Mouse (Mus musculus): Measurements from ENCODE around the gene Spint3.

Gene Spint3

GRCm38 (mm10) chr2:164549963-164550894 lies 23.0 kb downstream of the Spint3 start:
- no peak for DNase-seq

DNA sequence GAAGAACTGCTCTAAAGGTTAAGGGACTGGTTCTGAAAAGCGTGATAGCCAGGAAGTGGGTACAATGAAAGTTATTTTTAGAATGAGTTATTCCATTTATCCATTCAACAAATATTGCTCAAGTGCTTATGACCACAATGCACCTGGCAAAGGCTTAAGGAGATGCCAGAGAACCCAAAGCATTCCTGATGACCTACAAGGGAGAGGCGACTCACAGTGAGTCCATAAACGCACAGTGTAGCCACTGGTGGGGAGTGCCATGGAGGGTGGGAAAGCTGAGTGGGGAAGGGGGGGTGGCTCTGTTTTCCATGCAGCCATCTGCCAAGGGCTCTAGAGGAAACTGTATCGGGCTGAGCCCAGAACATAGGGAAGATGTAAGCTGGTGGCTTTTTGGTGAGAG lies 23.9 kb downstream of the Spint3 start:
- peak; percentile 43 for DNase-seq

DNA sequence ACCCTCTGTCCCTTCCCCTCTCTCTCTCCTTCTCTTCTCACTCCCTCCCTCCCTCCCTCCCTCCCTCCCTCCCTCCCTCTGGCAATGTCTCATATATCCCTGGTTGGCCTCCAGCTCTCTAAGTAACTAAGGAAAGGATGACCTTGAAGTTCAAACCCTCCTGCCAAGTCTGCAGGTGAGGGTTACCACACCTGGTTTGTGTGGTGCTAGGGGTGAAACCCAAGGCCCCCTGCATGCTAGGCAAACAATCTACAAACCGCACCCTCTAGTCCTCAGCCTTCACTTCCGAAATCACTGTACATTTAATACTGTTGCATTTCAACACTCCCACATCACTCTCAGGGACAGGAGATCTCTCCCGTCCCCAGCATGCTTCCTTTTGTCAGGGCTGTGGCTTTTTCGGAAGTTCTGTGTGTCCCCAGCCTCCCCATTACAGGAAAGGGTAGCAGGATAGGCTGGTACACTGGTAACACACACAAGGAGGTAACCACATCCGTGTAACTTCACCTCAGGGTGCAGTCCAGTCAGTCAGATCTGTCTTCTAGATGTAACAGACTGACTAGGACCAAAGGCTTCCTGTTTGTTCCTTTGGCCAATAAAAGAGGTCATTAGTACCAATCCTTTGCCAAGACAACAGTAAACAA lies 28.7 kb downstream of the Spint3 start:
- DNase-seq: no peak

DNA sequence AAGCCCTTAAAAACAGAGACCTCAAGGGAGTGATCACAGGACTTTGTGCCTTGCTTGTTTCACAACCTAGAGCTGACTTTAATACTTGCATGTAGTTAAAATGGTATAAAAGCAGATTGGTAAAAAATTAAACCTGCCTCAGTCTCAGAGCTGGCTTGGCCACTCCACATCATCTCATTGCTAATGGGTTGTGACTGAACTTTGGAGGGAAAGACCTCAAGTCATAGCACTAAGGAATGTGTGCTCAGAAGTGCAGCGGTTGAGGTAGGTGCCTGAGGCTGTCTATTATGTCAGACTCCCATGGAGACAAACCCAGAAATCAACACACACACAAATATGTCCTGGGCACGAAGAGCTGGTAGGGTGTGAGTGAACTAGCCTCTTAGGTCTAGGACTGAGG lies 29.5 kb downstream of the Spint3 start:
- no peak for DNase-seq

DNA sequence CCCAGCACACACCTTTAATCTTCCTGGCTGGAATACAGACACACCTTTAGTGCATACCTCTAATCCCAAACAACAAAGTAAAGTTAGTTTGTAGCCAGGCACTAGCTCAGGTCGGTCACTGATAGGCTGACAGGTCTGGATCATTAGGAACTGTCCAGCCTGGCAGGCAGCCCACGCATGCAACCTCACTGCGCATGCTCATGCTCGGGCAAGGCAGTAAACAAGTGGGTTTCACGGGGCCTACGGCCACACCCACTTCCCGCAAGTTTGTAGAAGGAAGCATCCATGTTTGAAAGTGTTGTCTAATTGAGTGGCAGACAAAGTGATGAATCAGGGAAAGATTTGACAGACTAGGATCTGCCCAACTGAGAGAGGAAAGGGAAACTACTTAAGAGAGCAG lies 30.7 kb downstream of the Spint3 start:
- DNase-seq: no peak

GRCm38 (mm10) chr2:164542132-164542531 lies 31.1 kb downstream of the Spint3 start:
- peak; percentile 24 for DNase-seq

DNA sequence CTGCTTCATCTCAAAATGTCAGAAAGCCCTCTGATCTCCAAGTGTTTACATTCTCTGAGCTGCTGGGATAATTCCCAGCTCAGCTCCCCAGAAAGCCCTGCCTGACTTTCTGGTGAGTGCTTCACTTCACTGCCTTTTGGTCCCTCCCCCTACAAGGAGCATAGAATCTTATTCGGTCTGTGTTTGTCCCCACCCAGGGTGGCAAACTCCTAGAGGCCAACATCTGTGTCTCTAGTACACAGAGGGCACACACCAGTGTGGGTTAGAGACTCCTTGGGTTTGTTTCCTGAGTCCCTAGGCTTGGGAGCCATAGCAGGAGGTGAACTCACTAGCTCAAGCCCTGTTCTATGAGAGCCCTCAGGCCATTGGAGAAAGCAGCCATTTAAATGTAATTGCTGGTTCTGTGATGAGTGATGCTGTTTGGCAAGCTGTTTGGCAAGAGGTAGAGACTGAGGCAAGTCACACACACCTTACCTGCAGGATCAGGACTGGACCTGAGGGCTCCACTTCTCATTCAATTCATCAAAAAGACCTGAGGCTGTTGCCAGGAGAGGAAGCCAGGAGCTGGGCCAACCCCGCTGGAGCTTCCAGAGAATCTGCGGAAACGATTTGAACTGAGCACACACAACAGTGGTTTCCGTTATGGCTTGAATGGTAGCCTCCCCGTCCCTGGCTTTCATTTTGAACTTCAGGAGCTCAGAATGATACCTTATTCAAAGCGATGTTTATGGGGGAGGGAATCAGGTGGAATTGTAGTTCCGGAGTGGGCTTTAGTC lies 32.4 kb downstream of the Spint3 start:
- peak; percentile 48 for DNase-seq

GRCm38 (mm10) chr2:164537003-164537402 lies 36.3 kb downstream of the Spint3 start:
- no peak for DNase-seq

DNA sequence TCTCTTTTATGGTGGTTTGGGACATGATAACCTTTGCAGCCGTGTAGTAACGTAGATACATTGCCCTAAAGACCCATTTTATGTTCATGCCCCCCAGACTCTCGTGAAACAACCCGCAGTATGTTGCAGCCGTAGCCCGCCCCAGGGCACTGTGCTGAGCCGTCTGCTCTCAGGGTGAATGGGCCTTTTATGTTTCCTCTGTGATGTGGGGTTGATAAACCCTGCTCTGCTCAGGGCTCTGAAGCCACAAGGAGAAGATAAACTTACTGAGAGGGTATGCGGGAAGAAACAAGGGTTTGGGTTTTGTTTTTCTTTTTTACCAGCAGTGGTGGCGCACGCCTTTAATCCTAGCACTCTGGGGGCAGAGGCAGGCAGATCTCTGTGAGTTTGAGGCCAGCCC lies 38.9 kb downstream of the Spint3 start:
- no peak for DNase-seq

- peak; percentile 86 for DNase-seq
Observed at GRCm38 (mm10) chr2:164531169-164531568, 42.1 kb downstream of the Spint3 start.

GRCm38 (mm10) chr2:164528557-164528956 lies 44.7 kb downstream of the Spint3 start:
- DNase-seq: no peak

- DNase-seq: no peak
Observed at GRCm38 (mm10) chr2:164523301-164523773, 49.9 kb downstream of the Spint3 start.

DNA sequence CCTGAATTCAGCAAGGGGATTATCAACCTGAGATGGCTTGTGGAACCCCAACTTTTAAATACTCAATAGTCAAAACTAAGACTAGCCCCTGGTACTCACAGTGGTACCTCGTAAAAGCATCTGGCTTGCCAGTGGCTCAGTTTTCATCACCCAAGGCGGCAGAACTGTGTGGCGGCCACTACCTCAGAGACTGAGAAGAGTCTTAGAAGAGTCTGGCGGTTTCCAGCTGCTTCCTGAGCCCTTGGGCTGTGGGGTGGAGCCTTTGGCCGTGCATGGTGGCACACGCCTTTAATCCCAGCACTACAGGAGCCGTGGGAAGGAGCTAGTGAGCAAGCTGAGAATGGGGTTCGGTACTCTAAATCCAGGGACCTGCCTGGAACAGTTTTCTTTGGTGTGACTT lies 51.0 kb downstream of the Spint3 start:
- DNase-seq: no peak

GRCm38 (mm10) chr2:164521841-164522240 lies 51.4 kb downstream of the Spint3 start:
- DNase-seq: no peak

GRCm38 (mm10) chr2:164520782-164521181 lies 52.5 kb downstream of the Spint3 start:
- peak; percentile 80 for DNase-seq

Data from lung, postnatal 10 days (tissue).